Mouse (Mus musculus) intestine, postnatal 0 days (tissue): Measurements from ENCODE around the gene Nhej1. TPM values are rescaled to one million over a fixed set of nuclear protein-coding genes. Genes with fewer than 3 reads are reported as not detected.
A peak's percentile ranks its signal among the peaks of the same experiment; 100 is the strongest.

ENCODE experiments used
- ATAC-seq: fragments of 200-750 bp; cut with Nextera tagmentation; 2 replicates; pipeline ENCODE4 v1.8.0; 2017; ENCODE audit warnings: mild to moderate bottlenecking, moderate TSS enrichment, moderate library complexity
- H3K27ac ChIP-seq: fragments of 300-500 bp; sonication (generic); 2 replicates; pipeline ENCODE4 v1.5.1; 2014; ENCODE audit warnings: mild to moderate bottlenecking, low read depth, low read length, moderate library complexity
- H3K27me3 ChIP-seq: fragments of 300-500 bp; sonication (generic); replicated peaks from 2 replicates; pipeline ENCODE4 v1.6.1; 2014; ENCODE audit warnings: low read length, mixed read lengths; ENCODE audit not compliant: control insufficient read depth, insufficient read depth
- H3K36me3 ChIP-seq: fragments of 300-500 bp; sonication (generic); 2 replicates; pipeline ENCODE4 v1.6.1; 2014; ENCODE audit warnings: mild to moderate bottlenecking, moderate library complexity; ENCODE audit not compliant: control insufficient read depth, insufficient read depth
- H3K4me1 ChIP-seq: fragments of 300-500 bp; sonication (generic); replicated peaks from 2 replicates; pipeline ENCODE4 v1.6.1; 2014; ENCODE audit warnings: antibody characterized with exemption, low read length, mixed read lengths; ENCODE audit not compliant: control insufficient read depth, insufficient read depth
- H3K4me2 ChIP-seq: fragments of 300-500 bp; sonication (generic); replicated peaks from 2 replicates; pipeline ENCODE4 v1.6.1; 2014; ENCODE audit warnings: low read depth, mild to moderate bottlenecking, moderate library complexity
- H3K4me3 ChIP-seq: fragments of 300-500 bp; sonication (generic); 2 replicates; pipeline ENCODE4 v1.5.1; 2014; ENCODE audit warnings: low read depth, low read length
- H3K9ac ChIP-seq: fragments of 300-500 bp; sonication (generic); 2 replicates; pipeline ENCODE4 v1.6.1; 2014; ENCODE audit warnings: mild to moderate bottlenecking, low read depth, low read length
- H3K9me3 ChIP-seq: fragments of 300-500 bp; sonication (generic); 2 replicates; pipeline ENCODE4 v1.6.1; 2016; ENCODE audit warnings: mixed run types; ENCODE audit not compliant: control insufficient read depth
- CTCF ChIP-seq: sonication (generic); IDR thresholded peaks from 2 replicates; pipeline ENCODE4 v1.5.1; 2016; ENCODE audit warnings: low read depth, mild to moderate bottlenecking, control low read depth, antibody characterized with exemption, moderate library complexity
- WGBS: fragments of 180-500 bp; shearing (Covaris S2); extraction: QIAGEN DNeasy Blood & Tissue Kit; methylation state at CpG from one replicate; pipeline ENCODE4 v1.1.7; 2014; 5-methylcytosine and 5-hydroxymethylcytosine counted together
- polyA plus RNA-seq: library from polyadenylated mRNA; unstranded; fragments of >200 nt; fragmentation: Nextera tagmentation; extraction: Ambion mirVana; gene quantifications from 2 replicates; pipeline ENCODE4 v1.2.1, GENCODE M21; 2015

The Nhej1 gene
- polyA plus RNA-seq, 1 experiment from 2014 or later, result 5.0 TPM

DNA sequence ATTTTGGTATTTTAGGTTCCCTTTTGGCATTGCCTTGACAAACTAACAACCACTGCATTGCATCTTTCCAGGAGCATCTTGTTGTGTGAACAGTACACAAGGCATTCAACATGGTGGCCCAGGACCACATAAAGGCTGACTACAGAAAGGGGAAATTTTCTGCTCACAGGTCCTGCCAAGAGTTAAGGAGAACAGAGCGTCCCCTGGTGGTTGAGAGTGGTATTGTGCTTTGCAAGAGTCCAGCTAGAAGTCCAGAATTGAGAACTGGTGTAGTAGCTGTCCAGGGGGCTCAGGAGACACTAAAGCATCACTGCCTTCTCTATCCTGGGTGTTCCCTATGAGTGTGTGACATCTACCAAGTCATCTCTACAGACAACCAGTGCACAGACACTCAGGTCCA is 124.5 kb downstream of the Nhej1 start:
- 2% methylated on average over 1 of the region's 1 CpGs for WGBS
- TF ChIP-seq CTCF, result peak; percentile 88
- H3K4me3 ChIP-seq, result no peak overlapping the region
- no peak overlapping the region for H3K27ac ChIP-seq
- no peak for ATAC-seq
- H3K4me1 ChIP-seq, result no peaks in the 10 kb centered on the region
- H3K9me3 ChIP-seq, result no peaks in the 10 kb centered on the region
- H3K9ac ChIP-seq, result no peak overlapping the region
- no peaks in the 10 kb centered on the region for H3K27me3 ChIP-seq
- no peak overlapping the region for H3K4me2 ChIP-seq
- no peaks in the 10 kb centered on the region for H3K36me3 ChIP-seq

DNA sequence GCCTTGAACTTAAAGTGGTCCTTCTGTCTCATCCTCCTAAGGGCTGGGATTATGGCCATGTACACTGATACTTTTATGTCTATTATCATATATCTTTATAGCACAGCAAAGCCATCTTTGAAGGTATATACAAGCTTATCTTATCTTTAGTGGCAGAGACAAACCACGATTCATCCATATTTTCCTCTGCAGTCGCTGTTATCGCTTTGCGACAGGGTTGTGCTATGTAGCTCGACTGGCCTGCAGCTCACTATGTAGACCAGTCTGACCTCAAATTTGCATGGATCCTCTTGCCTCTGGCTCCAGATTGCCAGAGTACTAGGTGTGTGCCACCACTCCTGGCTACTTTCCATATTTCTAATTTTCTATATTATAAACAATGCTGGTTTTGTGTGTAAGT is 125.8 kb downstream of the Nhej1 start:
- Histone ChIP-seq H3K27me3 (no peaks in the 10 kb centered on the region), H3K36me3 (no peaks in the 10 kb centered on the region), H3K4me3 (no peak overlapping the region), H3K4me1 (no peaks in the 10 kb centered on the region), H3K9me3 (no peaks in the 10 kb centered on the region), H3K9ac (no peak overlapping the region), H3K27ac (no peak overlapping the region), H3K4me2 (no peak overlapping the region)
- 31% methylated on average over 5 of the region's 5 CpGs for WGBS
- TF ChIP-seq CTCF, result no peak
- ATAC-seq, result no peak

DNA sequence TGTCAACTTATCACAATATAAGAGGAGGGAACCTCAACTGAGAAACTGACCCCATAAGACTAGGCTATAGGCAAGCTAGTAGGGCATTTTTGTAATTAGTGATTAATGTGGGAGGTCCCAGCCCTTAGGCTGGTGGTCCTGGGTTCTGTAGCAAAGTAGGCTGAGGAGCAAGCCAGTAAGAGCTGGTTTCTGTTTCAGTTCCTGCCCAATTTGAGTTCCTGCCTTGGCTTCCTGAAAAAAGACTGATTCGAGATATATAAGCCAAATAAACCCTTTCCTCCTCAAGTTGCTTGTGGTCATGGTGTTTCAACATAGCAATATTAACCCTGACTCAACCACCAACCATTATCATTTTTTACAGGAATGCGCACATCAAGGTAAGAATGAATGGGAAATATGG is 127.8 kb downstream of the Nhej1 start:
- no peaks in the 10 kb centered on the region for H3K4me1 ChIP-seq
- H3K36me3 ChIP-seq, result no peaks in the 10 kb centered on the region
- H3K4me2 ChIP-seq, result no peak overlapping the region
- no peak for TF ChIP-seq CTCF
- H3K9ac ChIP-seq, result no peak overlapping the region
- no peak overlapping the region for H3K4me3 ChIP-seq
- WGBS, result 77% methylated on average over 2 of the region's 2 CpGs
- no peaks in the 10 kb centered on the region for H3K27me3 ChIP-seq
- H3K27ac ChIP-seq, result no peak overlapping the region
- no peaks in the 10 kb centered on the region for H3K9me3 ChIP-seq
- ATAC-seq, result no peak

GRCm38 (mm10) chr1:74977001-74977400 is 148.0 kb downstream of the Nhej1 start:
- no peak overlapping the region for H3K4me3 ChIP-seq
- H3K9me3 ChIP-seq, result no peaks in the 10 kb centered on the region
- TF ChIP-seq CTCF, result no peak
- H3K4me1 ChIP-seq, result no peaks in the 10 kb centered on the region
- H3K9ac ChIP-seq, result no peak overlapping the region
- no peak overlapping the region for H3K4me2 ChIP-seq
- no peaks in the 10 kb centered on the region for H3K36me3 ChIP-seq
- H3K27me3 ChIP-seq, result no peaks in the 10 kb centered on the region
- no peak overlapping the region for H3K27ac ChIP-seq
- ATAC-seq, result no peak
- 80% methylated on average over 8 of the region's 8 CpGs for WGBS

GRCm38 (mm10) chr1:74975936-74976335 is 149.1 kb downstream of the Nhej1 start:
- Histone ChIP-seq H3K9me3 (no peaks in the 10 kb centered on the region), H3K9ac (no peak overlapping the region), H3K27ac (no peak overlapping the region), H3K4me2 (no peak overlapping the region), H3K4me3 (no peak overlapping the region), H3K36me3 (no peaks in the 10 kb centered on the region), H3K4me1 (0 out of 2 replicates have a peak, but pooled peaks cover 4% of the 10 kb centered on the region), H3K27me3 (no peaks in the 10 kb centered on the region)
- no peak for ATAC-seq
- WGBS, result 92% methylated on average over 1 of the region's 1 CpGs
- no peak for TF ChIP-seq CTCF

- ATAC-seq, result no peak
- no peak overlapping the region for H3K27ac ChIP-seq
- peaks cover 14% of the 10 kb centered on the region; the same call in 1 of the 2 replicates for H3K4me1 ChIP-seq
- peak; percentile 75 for TF ChIP-seq CTCF
- H3K9ac ChIP-seq, result no peak overlapping the region
- no peak overlapping the region for H3K4me2 ChIP-seq
- H3K36me3 ChIP-seq, result no peaks in the 10 kb centered on the region
- H3K4me3 ChIP-seq, result no peak overlapping the region
- H3K27me3 ChIP-seq, result no peaks in the 10 kb centered on the region
- H3K9me3 ChIP-seq, result no peaks in the 10 kb centered on the region
- 79% methylated on average over 6 of the region's 6 CpGs for WGBS
Measured at GRCm38 (mm10) chr1:74973590-74973989, 151.4 kb downstream of the Nhej1 start.
